In genomic region chr3:52663161-52663602, GRCm38 (mm10) we compare ENCODE assay signal across 9 mouse cellular contexts.
DNase-seq lines count a peak whose midpoint lies in the region; TF ChIP-seq lines count a peak whose summit lies in the region.
"Had no signal": no experiment of that assay in that cellular context is flagged by ENCODE, and none has a peak within 500 bp of the region (broad histone marks: within the 10 kb centered on the region; RNA-seq: fewer than 3 reads in every experiment).

No protein-coding gene starts in this region.

- TF ChIP-seq CTCF in left cerebral cortex, adult 2 months (IDR thresholded peaks at IDR 0.05) = no peak
- no peak for TF ChIP-seq CTCF in cortical plate, adult 2 months (IDR thresholded peaks at IDR 0.05; ENCODE audit: extremely low read depth, insufficient read depth, low read length)
- no peak for TF ChIP-seq CTCF in kidney, adult 2 months (conservative IDR thresholded peaks at IDR 0.05; ENCODE audit: insufficient read depth, insufficient read length, low read depth, low read length)

- H3K4me3 ChIP-seq in left cerebral cortex, adult 2 months = no peak overlapping the region
- no peak overlapping the region for H3K4me3 ChIP-seq in cortical plate, adult 2 months (ENCODE audit: insufficient read depth, low read length)
- H3K4me3 ChIP-seq in kidney, adult 2 months (ENCODE audit: insufficient read depth, low read depth, low read length) = no peak overlapping the region

- H3K36me3 ChIP-seq in kidney, adult 2 months (ENCODE audit: control insufficient read depth, insufficient read depth, low read length) = no peaks in the 10 kb centered on the region

- DNase-seq in left cerebral cortex, adult 2 months (ENCODE audit: extremely low spot score in 1 of 2, low spot score in 2 of 2) = no peak
- no peak for DNase-seq in left cerebral cortex, postnatal 4 days
- DNase-seq in gonadal fat pad, adult 2 months (ENCODE audit: low read depth) = peak; percentile 79
- peak; percentile 37 for DNase-seq in lung, postnatal 25 days (ENCODE audit: low spot score)
- DNase-seq in thymus, postnatal 14 days = no peak
- no peak for DNase-seq in natural killer cell, adult 2 months (ENCODE audit: low spot score in 2 of 2)
- DNase-seq in kidney, adult 2 months = no peak
- DNase-seq: thymus, adult 2 months had no signal

- 0 out of 2 replicates have a peak overlapping the region, but pooled peaks have one; percentile 33 for H3K27ac ChIP-seq in left cerebral cortex, adult 2 months
- H3K27ac ChIP-seq in cortical plate, adult 2 months (ENCODE audit: insufficient read depth, low read length) = peak overlapping the region; percentile 18; the same call in 1 of the 2 replicates
- H3K27ac ChIP-seq in kidney, adult 2 months (ENCODE audit: insufficient read depth, low read depth, low read length) = no peak overlapping the region

- peaks cover 1% of the 10 kb centered on the region; the same call in 1 of the 2 replicates for H3K4me1 ChIP-seq in cortical plate, adult 2 months (ENCODE audit: control insufficient read depth, insufficient read depth, low read length)
- no peaks in the 10 kb centered on the region for H3K4me1 ChIP-seq in kidney, adult 2 months (ENCODE audit: control insufficient read depth, insufficient read depth, low read length)

- intact Hi-C loops in left cerebral cortex, adult 2 months (cut with DNase I) = no loop called here
- intact Hi-C loops in left cerebral cortex, postnatal 4 days (cut with DNase I) = no loop called here

- no peaks in the 10 kb centered on the region for H3K27me3 ChIP-seq in kidney, adult 2 months (replicated peaks; ENCODE audit: control insufficient read depth, insufficient read depth, low read length)

- TF ChIP-seq POLR2A in cortical plate, adult 2 months (IDR thresholded peaks at IDR 0.05; ENCODE audit: extremely low read depth, insufficient read depth, low read length) = no peak
- no peak for TF ChIP-seq POLR2A in kidney, adult 2 months (IDR thresholded peaks at IDR 0.05; ENCODE audit: low read depth, low read length)

- 69% methylated on average over 5 of the region's 5 CpGs for WGBS in kidney, adult 2 months

Comparison
In these comparisons a context has a peak if more than half of its experiments do, and no peak if none do; other contexts are left out.
1. DNase-seq: peak in gonadal fat pad, adult 2 months (single experiment) and lung, postnatal 25 days (single experiment); none in left cerebral cortex, adult 2 months (0 of 2), left cerebral cortex, postnatal 4 days (single experiment), thymus, postnatal 14 days (single experiment), natural killer cell, adult 2 months (0 of 2) and kidney, adult 2 months (single experiment).